Mouse (Mus musculus) intestine, embryonic 15.5 days (tissue): ENCODE measurements around the gene Itsn1. TPM values are rescaled to one million over a fixed set of nuclear protein-coding genes. Genes with fewer than 3 reads are reported as not detected.

Experiments
- ATAC-seq: fragments of 200-750 bp; cut with Nextera tagmentation; 2 replicates; pipeline ENCODE4 v1.8.0; 2017; ENCODE audit warnings: moderate TSS enrichment, moderate library complexity
- H3K27ac ChIP-seq: fragments of 300-500 bp; sonication (generic); 2 replicates; pipeline ENCODE4 v1.5.1; 2015; ENCODE audit warnings: mild to moderate bottlenecking, inconsistent platforms
- H3K27me3 ChIP-seq: fragments of 300-500 bp; sonication (generic); replicated peaks from 2 replicates; pipeline ENCODE4 v1.6.1; 2015; ENCODE audit warnings: inconsistent platforms
- H3K36me3 ChIP-seq: fragments of 300-500 bp; sonication (generic); 2 replicates; pipeline ENCODE4 v1.6.1; 2015; ENCODE audit warnings: inconsistent platforms
- H3K4me1 ChIP-seq: fragments of 300-500 bp; sonication (generic); replicated peaks from 2 replicates; pipeline ENCODE4 v1.6.1; 2015; ENCODE audit warnings: inconsistent platforms
- H3K4me2 ChIP-seq: fragments of 300-500 bp; sonication (generic); replicated peaks from 2 replicates; pipeline ENCODE4 v1.6.1; 2015; ENCODE audit warnings: mild to moderate bottlenecking, inconsistent platforms
- H3K4me3 ChIP-seq: fragments of 300-500 bp; sonication (generic); replicated peaks from 2 replicates; pipeline ENCODE4 v1.5.1; 2015; ENCODE audit warnings: inconsistent platforms
- H3K9ac ChIP-seq: fragments of 300-500 bp; sonication (generic); 2 replicates; pipeline ENCODE4 v1.6.1; 2015; ENCODE audit warnings: inconsistent platforms
- H3K9me3 ChIP-seq: fragments of 300-500 bp; sonication (generic); 2 replicates; pipeline ENCODE4 v1.6.1; 2016; ENCODE audit warnings: inconsistent platforms
- WGBS: fragments of 180-500 bp; shearing (Covaris S2); methylation state at CpG from one replicate; pipeline ENCODE4 v1.1.7; 2015; 5-methylcytosine and 5-hydroxymethylcytosine counted together
- polyA plus RNA-seq: library from polyadenylated mRNA; unstranded; fragments of >200 nt; fragmentation: Nextera tagmentation; extraction: Ambion mirVana; gene quantifications from 2 replicates; pipeline ENCODE4 v1.2.1, GENCODE M21; 2015

Gene Itsn1
- polyA plus RNA-seq, 1 experiment from 2014 or later = 16.4 TPM

DNA sequence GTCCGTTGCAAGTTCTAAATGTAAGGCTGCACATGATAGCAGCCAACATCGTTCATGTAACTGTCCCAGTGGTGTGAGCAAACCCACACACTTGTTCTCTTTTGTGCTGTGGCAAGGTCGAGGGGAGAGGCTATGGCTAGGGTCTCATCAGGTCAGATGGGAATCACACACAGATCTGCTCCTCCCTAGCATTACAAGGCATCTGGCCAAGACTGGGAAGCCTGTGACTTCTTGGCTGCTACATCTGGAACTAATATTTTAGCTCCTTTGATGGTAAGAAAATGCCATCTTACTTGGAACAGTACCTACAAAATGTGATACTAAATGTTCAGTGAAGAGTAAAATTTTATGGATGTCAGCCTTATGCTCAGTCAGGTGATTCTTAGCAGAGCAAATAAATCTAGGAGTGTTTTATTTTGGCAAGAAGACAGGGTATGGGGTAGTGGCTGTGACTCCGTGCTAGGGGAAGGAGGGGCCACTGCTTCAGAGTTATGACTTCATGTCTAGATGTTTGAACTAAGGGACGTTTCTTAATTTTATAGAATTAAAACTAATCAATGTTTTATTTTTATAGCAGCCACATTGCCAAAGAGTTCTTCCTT lies 73.5 kb downstream of the Itsn1 start:
- H3K27me3 ChIP-seq = no peaks in the 10 kb centered on the region
- no peak for ATAC-seq
- H3K9me3 ChIP-seq = no peaks in the 10 kb centered on the region
- no peak overlapping the region for H3K27ac ChIP-seq
- no peak overlapping the region for H3K9ac ChIP-seq
- H3K36me3 ChIP-seq = no peaks in the 10 kb centered on the region; the same call in 1 of the 2 replicates
- no peaks in the 10 kb centered on the region for H3K4me1 ChIP-seq
- WGBS = 75% methylated on average over 5 of the region's 5 CpGs
- no peak overlapping the region for H3K4me2 ChIP-seq
- H3K4me3 ChIP-seq = no peak overlapping the region

DNA sequence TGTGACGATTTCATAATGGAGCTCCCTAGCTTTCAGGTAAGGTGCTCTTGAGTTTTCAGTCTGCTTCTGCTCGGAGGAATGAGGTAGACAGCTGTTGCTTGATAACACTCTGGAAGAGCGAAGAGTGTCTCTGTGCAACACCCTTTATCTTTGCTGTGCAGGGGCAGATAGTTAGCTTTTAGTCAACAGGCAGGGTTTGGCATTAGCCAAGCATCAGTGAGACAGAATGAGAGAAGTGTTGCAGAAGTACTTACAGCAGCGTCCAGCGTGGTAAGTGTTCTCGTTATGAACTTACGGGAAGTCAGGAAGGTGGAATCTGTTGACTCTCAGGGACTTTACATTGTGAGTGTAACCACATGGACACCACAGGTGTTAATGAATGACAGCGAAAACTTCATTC lies 75.3 kb downstream of the Itsn1 start:
- peak; percentile 61; the same call in 1 of the 2 replicates for ATAC-seq
- H3K4me3 ChIP-seq = no peak overlapping the region
- H3K36me3 ChIP-seq = peaks cover 4% of the 10 kb centered on the region; the same call in 1 of the 2 replicates
- H3K9me3 ChIP-seq = no peaks in the 10 kb centered on the region
- H3K27me3 ChIP-seq = no peaks in the 10 kb centered on the region
- H3K9ac ChIP-seq = no peak overlapping the region
- WGBS = 93% methylated on average over 8 of the region's 8 CpGs
- H3K4me1 ChIP-seq = no peaks in the 10 kb centered on the region
- H3K27ac ChIP-seq = no peak overlapping the region
- no peak overlapping the region for H3K4me2 ChIP-seq

DNA sequence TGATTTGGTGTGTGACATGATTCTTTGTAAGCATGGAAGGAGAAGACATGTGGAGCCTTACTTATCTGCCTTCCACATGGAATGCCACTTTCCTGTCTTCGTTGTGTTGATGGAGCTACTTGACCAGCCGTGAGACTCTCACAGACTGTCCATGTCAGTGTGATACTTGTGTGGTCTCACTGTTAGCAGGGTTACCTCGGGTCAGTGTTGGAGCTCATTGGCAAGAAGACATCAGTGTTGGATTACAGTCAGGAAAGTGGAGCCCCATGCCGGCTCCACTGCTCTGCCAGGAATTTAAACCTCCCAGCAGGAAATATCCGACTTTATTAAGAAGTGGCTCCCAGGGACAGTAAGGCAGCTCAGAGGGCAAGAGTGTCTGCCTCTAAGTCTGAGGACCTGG lies 75.8 kb downstream of the Itsn1 start:
- Histone ChIP-seq H3K27ac (no peak overlapping the region), H3K4me3 (no peak overlapping the region), H3K4me1 (no peaks in the 10 kb centered on the region), H3K9me3 (no peaks in the 10 kb centered on the region), H3K27me3 (no peaks in the 10 kb centered on the region), H3K36me3 (peaks cover 4% of the 10 kb centered on the region; the same call in 1 of the 2 replicates), H3K4me2 (no peak overlapping the region), H3K9ac (no peak overlapping the region)
- no peak for ATAC-seq
- 76% methylated on average over 5 of the region's 5 CpGs for WGBS

DNA sequence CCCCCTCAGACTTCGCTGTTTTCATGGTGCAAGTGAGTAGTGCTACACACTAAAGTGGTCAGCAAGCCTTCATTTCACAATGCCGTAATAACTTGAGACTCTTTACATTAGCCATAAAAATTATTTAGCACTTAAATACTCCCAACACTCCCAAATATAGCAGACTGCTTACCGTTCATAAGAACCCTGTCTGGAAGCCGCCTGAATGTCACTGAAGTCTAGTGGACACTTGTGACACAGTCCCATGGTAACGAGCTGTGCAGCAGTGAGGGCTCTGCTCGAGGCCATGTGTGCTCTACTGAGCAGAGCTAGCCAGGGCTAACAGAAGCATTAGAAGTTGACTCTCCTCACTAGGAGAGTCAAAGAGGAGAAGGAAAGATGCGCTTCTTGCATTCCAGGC lies 81.2 kb downstream of the Itsn1 start:
- WGBS = 89% methylated on average over 7 of the region's 7 CpGs
- Histone ChIP-seq H3K36me3 (0 out of 2 replicates have a peak, but pooled peaks cover 4% of the 10 kb centered on the region), H3K9ac (no peak overlapping the region), H3K4me1 (no peaks in the 10 kb centered on the region), H3K9me3 (no peaks in the 10 kb centered on the region), H3K27ac (no peak overlapping the region), H3K4me2 (no peak overlapping the region), H3K27me3 (no peaks in the 10 kb centered on the region), H3K4me3 (no peak overlapping the region)
- ATAC-seq = no peak

DNA sequence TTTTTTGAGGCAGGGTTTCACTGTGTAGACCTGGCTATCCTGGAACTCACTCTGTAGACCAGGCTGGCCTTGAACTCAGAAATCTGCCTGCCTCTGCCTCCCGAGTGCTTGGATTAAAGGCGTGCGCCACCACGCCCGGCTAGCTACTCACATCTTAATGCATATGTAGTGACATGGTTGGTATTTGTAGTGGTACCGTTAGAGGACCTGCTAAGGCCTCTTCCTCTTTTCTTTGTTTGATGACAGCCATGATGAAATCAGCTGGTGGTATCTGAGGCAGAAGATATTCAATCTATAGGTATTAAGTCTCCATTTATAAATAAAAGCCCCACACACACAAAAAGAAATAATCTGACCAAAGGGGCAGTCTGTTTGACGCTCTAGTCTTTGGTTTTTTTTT lies 82.3 kb downstream of the Itsn1 start:
- H3K4me2 ChIP-seq = no peak overlapping the region
- 97% methylated on average over 7 of the region's 7 CpGs for WGBS
- no peak overlapping the region for H3K27ac ChIP-seq
- no peaks in the 10 kb centered on the region for H3K27me3 ChIP-seq
- H3K9me3 ChIP-seq = no peaks in the 10 kb centered on the region
- no peak overlapping the region for H3K9ac ChIP-seq
- H3K4me1 ChIP-seq = no peaks in the 10 kb centered on the region
- H3K36me3 ChIP-seq = 0 out of 2 replicates have a peak, but pooled peaks cover 4% of the 10 kb centered on the region
- no peak overlapping the region for H3K4me3 ChIP-seq
- no peak for ATAC-seq

DNA sequence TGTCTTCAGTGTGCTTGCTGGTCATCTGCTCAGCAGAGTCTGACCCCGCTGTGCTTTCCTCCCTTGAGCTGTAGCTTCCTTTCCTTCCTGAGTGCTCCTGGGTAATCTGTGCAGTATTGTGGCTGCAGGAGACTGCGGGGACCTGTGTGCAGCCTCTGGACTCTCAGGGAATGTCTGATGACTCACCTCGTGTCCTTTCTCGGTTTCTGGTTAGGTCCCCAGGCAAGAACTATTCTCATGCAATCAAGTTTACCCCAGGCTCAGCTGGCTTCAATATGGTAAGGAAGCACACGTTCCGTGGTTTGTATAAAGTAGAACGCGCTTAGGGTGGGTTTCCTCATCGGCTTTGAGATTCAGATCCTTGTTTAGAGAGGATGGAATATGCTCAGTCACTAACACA lies 82.8 kb downstream of the Itsn1 start:
- Histone ChIP-seq H3K36me3 (0 out of 2 replicates have a peak, but pooled peaks cover 8% of the 10 kb centered on the region), H3K27me3 (no peaks in the 10 kb centered on the region), H3K4me3 (no peak overlapping the region), H3K9ac (no peak overlapping the region), H3K9me3 (no peaks in the 10 kb centered on the region), H3K4me2 (no peak overlapping the region), H3K27ac (no peak overlapping the region), H3K4me1 (no peaks in the 10 kb centered on the region)
- ATAC-seq = no peak
- WGBS = 89% methylated on average over 9 of the region's 9 CpGs

DNA sequence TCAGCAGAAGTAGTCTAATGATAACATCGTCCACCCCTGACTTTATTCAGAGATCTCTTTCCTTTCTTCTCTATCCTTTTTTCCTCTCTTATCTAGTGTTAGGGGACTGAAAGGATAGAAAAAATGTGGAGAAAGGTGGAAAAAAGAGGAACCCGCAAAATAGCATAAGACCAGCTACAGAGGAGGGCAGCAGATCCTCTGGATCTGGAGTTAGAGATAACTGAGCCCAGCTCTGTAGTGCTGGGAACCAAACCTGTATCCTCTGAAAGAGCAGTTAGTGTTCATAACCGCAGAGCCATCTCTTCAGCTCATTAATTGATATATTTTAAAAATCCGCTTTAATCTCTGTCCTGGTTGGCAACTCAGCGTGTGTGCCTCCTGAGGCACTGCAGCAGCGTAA lies 84.5 kb downstream of the Itsn1 start:
- H3K36me3 ChIP-seq = peaks cover 13% of the 10 kb centered on the region
- H3K4me3 ChIP-seq = no peak overlapping the region
- H3K27me3 ChIP-seq = no peaks in the 10 kb centered on the region
- no peaks in the 10 kb centered on the region for H3K4me1 ChIP-seq
- H3K9me3 ChIP-seq = no peaks in the 10 kb centered on the region
- WGBS = 92% methylated on average over 6 of the region's 6 CpGs
- no peak for ATAC-seq
- H3K9ac ChIP-seq = no peak overlapping the region
- no peak overlapping the region for H3K27ac ChIP-seq
- H3K4me2 ChIP-seq = no peak overlapping the region

DNA sequence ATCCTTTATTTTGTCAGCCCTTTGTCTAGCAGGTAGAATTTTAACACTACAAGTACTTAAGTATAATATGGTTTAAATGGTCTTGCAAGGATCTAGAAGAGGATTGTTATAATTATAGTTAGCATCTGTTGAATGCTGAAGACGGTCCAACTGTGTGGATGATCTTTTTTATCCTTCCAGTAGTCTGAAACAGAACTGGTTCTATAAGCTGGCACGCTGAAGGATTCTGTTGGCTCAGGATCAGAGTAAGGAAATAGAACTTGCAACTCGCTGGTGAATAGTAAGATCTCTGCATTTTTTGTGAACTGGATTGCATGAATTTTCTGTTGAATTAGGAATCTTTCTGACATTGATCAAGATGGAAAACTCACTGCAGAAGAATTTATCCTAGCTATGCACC lies 86.0 kb downstream of the Itsn1 start:
- Histone ChIP-seq H3K4me1 (no peaks in the 10 kb centered on the region), H3K27ac (no peak overlapping the region), H3K9me3 (no peaks in the 10 kb centered on the region), H3K9ac (no peak overlapping the region), H3K36me3 (peaks cover 16% of the 10 kb centered on the region), H3K27me3 (no peaks in the 10 kb centered on the region), H3K4me3 (no peak overlapping the region), H3K4me2 (no peak overlapping the region)
- WGBS = 93% methylated on average over 3 of the region's 3 CpGs
- no peak for ATAC-seq

DNA sequence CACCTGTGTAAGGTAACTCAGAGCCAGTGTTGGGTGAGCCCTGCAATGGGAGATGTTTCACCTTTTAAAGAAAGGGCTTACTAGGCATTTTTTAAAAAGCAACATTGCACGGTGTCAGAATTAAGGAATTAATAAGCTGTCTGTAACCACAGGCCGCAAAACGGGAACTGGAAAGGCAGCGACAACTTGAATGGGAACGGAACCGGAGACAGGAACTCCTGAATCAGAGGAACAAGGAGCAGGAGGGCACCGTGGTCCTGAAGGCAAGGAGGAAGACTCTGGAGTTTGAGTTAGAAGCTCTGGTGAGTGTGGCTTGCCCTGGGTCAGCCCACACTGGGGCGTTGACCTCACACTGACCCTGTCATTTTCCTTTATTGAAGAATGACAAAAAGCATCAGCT lies 91.2 kb downstream of the Itsn1 start:
- no peak overlapping the region for H3K27ac ChIP-seq
- H3K36me3 ChIP-seq = peaks cover 21% of the 10 kb centered on the region
- no peak overlapping the region for H3K9ac ChIP-seq
- no peak overlapping the region for H3K4me3 ChIP-seq
- H3K9me3 ChIP-seq = no peaks in the 10 kb centered on the region
- no peaks in the 10 kb centered on the region for H3K27me3 ChIP-seq
- no peak for ATAC-seq
- no peaks in the 10 kb centered on the region for H3K4me1 ChIP-seq
- no peak overlapping the region for H3K4me2 ChIP-seq
- WGBS = 91% methylated on average over 8 of the region's 8 CpGs

DNA sequence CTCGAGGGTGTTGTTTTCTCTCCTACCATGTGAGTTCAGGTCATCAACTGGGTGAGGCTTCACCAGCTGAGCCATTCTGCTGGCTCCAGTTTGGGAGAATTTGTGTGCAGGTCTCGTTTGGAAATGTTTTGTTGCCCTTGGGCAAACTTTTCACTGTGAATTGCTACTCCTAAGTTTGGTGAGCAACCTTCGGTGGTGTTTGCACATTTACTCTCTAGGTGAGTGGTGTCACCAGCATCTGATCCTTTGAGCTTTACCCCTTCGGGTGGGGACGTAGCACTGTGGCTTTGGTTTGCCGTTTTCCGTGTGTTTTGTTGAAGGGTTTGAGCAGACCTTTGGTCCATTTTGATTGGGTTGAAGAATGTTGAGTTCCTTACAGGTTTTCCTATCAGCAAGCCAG lies 93.2 kb downstream of the Itsn1 start:
- WGBS = 85% methylated on average over 7 of the region's 7 CpGs
- peaks cover 15% of the 10 kb centered on the region for H3K36me3 ChIP-seq
- H3K4me3 ChIP-seq = no peak overlapping the region
- H3K9ac ChIP-seq = no peak overlapping the region
- no peak overlapping the region for H3K4me2 ChIP-seq
- no peaks in the 10 kb centered on the region for H3K9me3 ChIP-seq
- 0 out of 2 replicates have a peak, but pooled peaks cover 3% of the 10 kb centered on the region for H3K4me1 ChIP-seq
- no peak for ATAC-seq
- H3K27ac ChIP-seq = no peak overlapping the region
- no peaks in the 10 kb centered on the region for H3K27me3 ChIP-seq

DNA sequence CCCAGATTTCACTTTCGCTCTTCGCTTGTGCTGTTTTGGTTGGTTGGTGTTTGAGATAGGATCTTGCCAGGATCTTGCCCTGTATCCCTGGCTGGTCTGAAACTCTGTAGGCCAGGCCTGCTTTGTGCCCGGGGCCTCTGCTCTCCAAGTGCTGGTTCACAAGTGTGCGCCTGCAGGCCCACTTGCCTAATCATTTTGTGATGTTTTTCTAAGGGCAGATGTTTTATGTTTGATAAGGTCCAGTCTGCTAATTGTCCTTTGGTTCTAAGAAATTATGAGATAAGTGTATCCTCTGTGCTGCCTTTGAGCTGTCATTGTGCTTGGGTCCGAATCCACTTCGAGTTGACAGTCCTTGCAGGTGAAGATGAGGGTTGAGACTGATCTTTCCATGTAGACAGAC lies 93.7 kb downstream of the Itsn1 start:
- Histone ChIP-seq H3K4me3 (no peak overlapping the region), H3K27me3 (no peaks in the 10 kb centered on the region), H3K9ac (no peak overlapping the region), H3K36me3 (peaks cover 15% of the 10 kb centered on the region), H3K4me2 (no peak overlapping the region), H3K9me3 (no peaks in the 10 kb centered on the region), H3K4me1 (0 out of 2 replicates have a peak, but pooled peaks cover 6% of the 10 kb centered on the region), H3K27ac (no peak overlapping the region)
- WGBS = 94% methylated on average over 6 of the region's 6 CpGs
- no peak for ATAC-seq

DNA sequence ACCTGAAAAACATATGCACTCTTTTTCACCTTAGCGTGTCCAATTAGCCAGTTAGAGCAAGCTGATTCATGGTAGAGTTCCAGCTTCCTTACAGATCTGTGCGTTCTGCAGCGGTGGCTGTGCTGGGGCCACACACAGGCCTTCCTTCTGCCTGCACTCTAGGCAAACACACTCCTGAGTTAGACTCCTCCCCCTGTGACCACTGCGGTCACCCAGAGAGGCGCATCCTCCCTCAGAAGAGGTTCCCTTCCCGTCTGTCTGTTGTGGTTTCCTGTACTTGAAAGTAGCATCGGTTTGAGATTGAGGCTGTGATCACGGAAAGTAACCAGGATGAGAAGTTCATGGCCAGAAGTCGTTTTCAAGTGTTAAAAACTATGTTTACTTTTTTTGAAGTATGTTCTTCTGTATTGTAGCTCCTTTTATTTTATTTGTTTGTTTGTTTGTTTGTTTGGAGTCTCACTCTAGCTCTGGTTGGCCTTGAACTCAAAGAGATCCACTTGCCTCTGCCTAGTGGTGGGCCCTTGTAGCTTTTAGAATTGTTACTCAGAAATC lies 96.8 kb downstream of the Itsn1 start:
- no peak overlapping the region for H3K4me3 ChIP-seq
- H3K4me2 ChIP-seq = no peak overlapping the region
- no peaks in the 10 kb centered on the region for H3K9me3 ChIP-seq
- H3K27ac ChIP-seq = no peak overlapping the region
- 0 out of 2 replicates have a peak, but pooled peaks cover 14% of the 10 kb centered on the region for H3K4me1 ChIP-seq
- H3K9ac ChIP-seq = no peak overlapping the region
- ATAC-seq = peak; percentile 65; the same call in 1 of the 2 replicates
- H3K27me3 ChIP-seq = no peaks in the 10 kb centered on the region
- WGBS = 51% methylated on average over 9 of the region's 9 CpGs
- peaks cover under 1% of the 10 kb centered on the region for H3K36me3 ChIP-seq

DNA sequence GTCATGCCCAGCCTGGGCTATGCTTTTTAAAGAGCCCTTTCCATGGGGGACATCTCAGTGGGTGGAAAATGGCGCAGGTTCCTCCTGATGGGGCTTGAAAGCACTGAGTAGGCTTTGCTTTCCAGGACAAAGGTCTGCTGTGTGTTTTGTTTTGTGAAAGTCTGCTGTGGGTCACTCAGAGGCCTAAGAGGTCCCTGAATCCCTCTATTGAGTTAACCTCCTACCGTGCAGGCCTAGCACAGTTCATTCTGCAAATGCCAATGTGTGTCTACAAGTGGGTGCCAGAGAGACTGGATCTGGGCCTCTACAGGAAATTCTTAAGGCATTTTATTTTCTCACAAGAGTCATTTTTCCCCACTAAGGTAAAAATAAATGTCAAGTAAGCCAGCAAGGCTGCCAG lies 97.8 kb downstream of the Itsn1 start:
- no peak overlapping the region for H3K9ac ChIP-seq
- no peak overlapping the region for H3K27ac ChIP-seq
- H3K27me3 ChIP-seq = no peaks in the 10 kb centered on the region
- 0 out of 2 replicates have a peak, but pooled peaks cover 14% of the 10 kb centered on the region for H3K4me1 ChIP-seq
- ATAC-seq = no peak
- no peak overlapping the region for H3K4me3 ChIP-seq
- H3K36me3 ChIP-seq = no peaks in the 10 kb centered on the region
- WGBS = 76% methylated on average over 2 of the region's 2 CpGs
- H3K9me3 ChIP-seq = no peaks in the 10 kb centered on the region
- H3K4me2 ChIP-seq = no peak overlapping the region
